Mouse (Mus musculus): Measurements from ENCODE around the gene Rnf41.

Gene Rnf41

DNA sequence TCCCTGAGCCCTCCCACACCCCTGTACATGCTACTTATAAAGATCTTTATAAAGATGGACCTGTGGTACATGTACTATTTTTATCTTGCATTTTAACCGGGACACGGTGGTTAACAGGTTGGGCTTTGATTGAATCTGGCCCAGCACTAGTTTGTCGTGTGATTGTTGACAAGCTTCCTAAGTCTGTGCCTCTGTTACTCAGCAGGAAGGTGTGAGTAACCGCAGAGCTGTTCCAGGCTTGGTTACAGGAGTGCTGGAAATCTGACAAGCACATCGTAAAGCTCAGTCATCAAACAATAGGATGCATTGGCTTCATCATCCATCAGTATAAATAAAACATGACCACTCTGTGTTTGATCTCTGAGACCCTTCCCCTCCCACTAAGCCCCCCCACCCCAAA, 11.0 kb downstream of the Rnf41 start:
- intact Hi-C loops (cut with DNase I): no loop called here

DNA sequence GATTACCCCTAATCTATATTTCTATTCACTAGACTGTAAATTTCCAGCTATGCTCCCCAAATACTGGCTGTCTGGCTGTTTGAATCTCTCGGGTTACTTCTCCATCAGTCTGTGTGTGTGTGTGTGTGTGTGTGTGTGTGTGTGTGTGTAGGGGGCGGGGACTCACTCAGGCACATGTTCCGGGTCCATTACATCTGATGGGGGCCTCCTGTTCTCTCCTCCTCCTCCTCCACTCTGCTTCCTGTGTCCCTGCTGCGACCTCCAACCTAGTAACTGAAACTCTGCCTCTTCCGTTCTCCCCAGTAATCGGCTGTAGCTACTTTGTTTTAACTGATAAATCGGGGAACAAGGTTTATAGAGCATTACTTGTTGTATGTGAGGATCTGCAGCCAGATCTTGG, 13.1 kb downstream of the Rnf41 start:
- intact Hi-C loops (cut with DNase I): no loop called here

DNA sequence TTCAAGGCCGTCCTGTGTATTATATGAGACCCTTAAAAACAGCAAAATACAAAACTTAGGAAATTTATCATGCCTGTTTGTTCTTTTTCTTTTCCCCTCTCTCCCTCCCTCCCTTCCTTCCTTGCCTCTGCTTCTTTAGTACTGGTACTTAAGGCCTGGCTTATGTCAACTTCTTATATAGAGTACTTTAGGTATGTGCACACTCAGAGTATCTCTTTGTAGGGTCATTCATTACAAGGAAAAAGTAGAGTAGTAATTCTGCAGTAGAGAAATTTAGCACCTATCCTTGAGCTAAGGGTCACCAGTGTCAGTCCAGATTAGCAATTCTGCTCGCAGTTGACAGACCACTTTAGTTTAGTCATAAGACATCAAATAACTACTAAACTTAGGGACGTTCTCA, 13.8 kb downstream of the Rnf41 start:
- intact Hi-C loops (cut with DNase I): no loop called here

DNA sequence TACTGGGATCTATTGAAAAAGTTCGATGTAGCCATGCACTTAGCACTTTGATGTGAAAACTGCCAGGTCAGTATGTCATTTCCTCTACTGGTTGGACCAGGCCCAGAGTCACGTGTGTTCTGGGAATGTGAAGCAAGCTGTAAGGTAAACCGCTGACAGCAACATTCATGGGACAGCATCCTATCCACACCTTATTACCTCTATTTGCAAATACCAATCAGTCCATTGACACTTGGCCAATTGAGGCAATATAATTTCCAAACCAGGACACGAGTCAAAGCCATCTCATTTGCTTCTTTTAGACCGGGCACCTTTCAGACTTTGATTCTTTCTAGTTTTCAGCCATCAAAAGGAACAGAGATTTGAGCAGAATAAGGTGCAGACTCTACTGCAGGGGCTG, 17.6 kb downstream of the Rnf41 start:
- intact Hi-C loops (cut with DNase I): no loop called here

DNA sequence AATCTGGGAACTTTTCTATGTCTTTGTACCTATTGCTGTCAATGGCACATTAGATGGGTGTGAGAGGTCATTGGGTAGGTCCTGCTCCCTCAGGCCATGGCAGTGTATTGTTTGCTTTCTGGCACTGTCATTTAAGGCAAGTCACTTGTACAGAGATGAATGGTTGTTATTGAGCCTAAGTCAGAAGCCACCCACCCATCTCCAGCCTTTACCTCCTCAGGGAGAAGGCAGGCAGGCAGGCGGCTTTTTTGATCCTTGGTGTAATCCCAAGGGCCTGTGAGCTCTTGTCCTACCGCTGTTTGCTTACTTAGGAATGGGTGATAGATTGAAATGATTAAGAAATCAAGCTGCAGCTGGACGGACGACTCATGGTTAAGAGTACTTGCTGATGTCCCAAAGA, 18.0 kb downstream of the Rnf41 start:
- intact Hi-C loops (cut with DNase I): no loop called here

DNA sequence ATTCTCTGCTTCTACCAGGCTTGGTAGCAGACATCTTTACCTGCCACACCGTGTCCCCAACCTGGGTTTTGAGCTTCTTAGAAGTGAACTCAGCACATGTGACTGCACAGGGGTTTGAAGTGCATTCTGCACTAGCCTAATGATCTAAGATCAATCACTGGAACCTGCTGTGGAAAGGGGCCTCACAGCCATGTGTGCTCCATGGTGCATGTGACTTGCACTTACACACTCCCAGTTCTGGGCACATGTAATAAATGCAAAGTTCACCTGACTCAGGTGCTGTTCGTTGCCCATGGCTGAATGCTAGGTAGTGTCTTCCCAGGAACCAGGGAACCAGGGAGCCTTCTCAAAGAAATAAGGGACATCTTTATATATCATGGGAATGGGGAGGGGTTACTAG, 22.0 kb downstream of the Rnf41 start:
- intact Hi-C loops (cut with DNase I): no loop called here

DNA sequence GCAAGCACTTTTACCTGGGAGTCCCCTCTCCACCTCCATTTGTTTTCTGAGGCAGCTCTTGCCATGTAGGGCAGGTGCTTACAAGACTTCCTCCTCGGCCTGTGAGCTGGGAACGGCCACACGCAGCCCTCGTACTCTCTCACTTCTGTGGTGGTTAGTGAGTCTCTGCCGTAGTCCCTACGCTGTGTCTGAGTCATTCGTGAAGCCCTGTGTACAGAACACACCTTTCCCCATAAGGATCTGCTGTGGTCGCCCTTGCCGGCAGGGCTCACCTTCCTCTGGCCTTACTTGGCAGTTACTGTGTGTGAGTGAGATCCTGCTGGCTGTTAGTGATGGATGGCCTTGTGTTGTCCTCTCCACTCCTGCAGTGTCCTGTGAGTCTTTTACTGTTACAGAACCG, 23.2 kb downstream of the Rnf41 start:
- intact Hi-C loops (cut with DNase I): no loop called here

DNA sequence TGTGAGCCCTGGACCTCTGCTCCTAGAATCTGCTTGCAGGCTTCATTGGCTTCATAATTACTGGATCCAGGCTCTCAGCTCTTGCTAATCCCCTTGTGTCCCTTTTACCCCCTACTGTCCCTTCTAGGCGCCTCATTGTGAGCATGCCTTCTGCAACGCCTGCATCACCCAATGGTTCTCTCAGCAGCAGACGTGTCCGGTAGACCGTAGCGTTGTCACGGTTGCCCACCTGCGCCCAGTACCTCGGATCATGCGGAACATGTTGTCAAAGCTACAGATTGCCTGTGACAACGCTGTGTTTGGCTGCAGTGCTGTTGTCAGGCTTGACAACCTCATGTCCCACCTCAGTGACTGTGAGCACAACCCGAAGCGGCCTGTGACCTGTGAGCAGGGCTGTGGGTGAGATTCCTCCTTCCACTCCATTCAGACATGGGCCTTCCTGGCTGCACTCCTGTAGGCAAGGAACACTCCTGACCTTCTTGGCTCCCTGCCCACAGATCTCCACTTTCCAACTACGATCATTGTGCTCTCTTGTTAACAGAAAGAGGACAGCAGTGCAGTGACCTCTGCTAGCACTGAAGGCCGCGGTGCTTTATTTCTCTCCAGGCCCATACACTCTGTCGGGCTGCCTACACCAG, 23.8 kb downstream of the Rnf41 start:
- intact Hi-C loops (cut with DNase I): no loop called here

DNA sequence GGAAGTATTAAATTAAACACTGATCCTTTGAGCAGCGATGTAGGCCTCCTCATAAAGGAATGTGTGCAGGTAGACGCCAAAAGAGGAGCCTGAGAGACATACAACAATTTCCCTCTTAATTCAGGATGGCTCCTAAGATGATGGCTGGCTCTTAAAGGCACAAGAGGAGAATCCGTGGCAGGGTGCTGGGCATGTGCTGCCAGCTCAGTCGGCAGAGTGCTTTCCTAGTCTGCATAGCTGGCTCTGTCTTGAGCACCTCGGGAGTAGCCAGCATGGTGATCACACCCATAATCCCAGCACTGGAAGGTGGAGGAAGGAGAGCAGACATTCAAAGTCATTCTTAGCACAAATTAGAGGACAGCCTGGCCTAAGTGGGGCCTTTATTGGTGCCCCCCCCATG, 24.4 kb downstream of the Rnf41 start:
- intact Hi-C loops (cut with DNase I): no loop called here

DNA sequence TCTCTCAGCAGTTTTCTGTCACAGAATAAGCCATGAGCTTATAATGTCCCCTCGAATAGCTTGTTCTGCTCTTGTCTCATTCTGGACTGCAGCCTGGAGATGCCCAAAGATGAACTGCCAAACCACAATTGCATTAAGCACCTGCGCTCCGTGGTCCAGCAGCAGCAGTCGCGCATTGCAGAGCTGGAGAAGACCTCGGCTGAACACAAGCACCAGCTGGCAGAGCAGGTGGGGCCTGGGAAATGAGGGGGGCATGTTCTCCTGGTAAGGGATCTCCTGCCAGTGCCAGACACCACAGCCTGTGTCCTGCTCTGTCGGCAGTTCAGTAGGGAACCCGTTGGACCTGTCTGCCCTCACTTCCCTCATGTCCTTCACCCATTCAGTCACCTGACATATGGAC, 24.9 kb downstream of the Rnf41 start:
- intact Hi-C loops (cut with DNase I): no loop called here

DNA sequence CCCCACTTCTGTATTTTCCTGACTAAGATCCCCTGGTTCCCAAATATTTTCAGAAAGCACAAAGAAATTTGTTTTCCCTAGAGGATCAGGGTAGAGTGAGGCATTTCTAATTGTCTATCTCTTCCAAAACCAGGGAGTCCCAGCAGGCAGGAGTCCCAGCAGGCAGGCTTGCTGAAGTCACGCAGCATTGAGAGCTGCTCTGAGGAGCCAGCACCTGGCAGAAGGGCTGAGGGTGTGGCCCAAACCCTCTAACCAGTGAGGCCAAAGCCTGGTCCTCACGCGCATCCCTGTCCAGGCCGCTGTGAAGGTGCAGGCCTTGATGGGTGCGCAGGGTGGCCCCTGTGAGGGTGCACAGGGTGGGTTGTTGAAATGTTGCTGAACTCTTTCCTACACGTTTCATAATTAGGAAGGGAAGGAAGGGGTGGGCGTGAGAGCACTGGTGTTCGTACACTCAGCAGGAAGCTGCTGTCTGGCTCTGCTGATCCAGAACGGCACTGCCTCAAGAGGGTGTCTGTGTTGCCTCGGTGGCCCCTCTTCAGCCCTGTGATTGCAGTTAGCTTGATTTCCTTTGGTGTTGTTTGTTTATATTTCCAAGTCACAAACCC, 27.3 kb downstream of the Rnf41 start:
- intact Hi-C loops (cut with DNase I): no loop called here

DNA sequence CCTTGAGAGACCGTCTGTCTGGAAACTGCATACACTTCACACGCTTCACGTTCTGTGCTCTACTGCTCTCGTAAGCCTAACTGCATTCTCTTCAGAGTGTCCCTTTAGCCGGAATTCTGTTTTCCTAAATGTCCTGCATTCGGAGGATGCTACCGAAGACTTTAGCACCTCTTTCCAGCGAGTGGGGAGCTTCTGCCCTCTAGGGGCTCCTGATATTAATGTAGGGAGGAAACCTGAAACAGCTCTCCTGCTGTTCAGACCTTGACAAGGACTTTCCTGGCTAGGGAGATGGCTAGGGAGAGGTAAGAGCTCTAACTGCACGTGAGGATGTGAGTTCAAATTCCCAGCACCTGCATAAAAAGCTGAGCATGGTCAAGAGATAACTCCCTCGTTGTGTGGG, 28.9 kb downstream of the Rnf41 start:
- intact Hi-C loops (cut with DNase I): loop anchor here (5.0 kb wide), 2 partner anchors 33 to 63 kb away; partner anchors contain the start of gene Ankrd52

DNA sequence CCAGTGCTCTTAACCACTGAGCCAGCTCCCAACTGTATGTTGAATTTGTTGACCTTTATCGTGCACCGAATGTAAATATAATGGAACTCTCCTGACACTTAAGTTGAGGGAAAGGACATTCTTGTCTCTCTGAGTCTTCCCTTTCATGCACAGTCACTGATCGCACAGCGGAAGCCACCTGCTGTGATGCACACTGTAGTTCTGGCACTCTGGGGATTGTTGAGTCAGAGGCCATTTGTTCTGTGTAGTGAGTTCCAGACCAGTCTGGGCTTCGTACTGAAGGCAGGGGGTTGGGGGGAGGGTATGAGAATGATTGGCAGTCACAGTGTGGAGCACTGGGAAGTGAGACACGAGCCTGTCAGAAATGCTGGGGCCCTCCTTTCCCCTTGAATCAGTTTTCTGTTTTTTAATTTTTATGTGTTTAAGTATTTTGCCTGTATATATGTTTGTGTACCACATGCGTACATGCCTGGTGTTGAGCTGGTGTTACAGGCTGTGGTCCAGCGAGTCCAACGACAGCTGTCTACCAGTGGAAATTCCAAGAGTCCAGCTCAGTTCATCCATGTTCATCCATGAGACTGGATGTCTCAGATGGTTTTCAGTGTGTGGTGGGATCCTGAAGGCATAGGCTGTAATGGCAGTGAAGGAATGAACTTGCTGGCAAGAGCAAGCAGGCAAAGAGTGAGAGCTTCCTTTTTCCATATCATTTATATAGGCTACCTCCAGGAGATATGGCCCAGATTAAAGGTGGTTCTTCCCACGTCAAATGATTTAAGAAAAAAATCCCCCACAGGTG, 30.1 kb downstream of the Rnf41 start:
- intact Hi-C loops (cut with DNase I): loop anchor here (5.0 kb wide), 2 partner anchors 34 to 64 kb away; partner anchors contain the start of gene Ankrd52

DNA sequence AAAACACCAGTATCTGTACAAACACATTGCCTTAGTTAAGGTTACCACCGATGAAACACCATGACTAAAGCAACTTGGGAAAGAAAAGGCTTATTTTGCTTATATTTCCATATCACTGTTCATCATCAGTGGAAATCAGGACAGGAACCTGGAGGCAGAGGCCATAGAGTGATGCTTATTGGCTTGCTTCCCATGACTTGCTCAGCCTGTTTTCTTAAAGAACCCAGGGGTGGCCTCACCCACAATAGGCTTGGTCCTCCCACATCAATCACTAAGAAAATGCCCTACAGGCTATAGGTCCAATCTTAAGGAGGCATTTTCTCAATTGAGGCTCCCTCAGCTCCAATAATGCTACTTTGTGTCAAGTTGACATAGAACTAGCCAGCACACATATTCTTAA, 31.3 kb downstream of the Rnf41 start:
- intact Hi-C loops (cut with DNase I): loop anchor here (5.0 kb wide), 2 partner anchors 35 to 65 kb away; partner anchors contain the start of gene Ankrd52

DNA sequence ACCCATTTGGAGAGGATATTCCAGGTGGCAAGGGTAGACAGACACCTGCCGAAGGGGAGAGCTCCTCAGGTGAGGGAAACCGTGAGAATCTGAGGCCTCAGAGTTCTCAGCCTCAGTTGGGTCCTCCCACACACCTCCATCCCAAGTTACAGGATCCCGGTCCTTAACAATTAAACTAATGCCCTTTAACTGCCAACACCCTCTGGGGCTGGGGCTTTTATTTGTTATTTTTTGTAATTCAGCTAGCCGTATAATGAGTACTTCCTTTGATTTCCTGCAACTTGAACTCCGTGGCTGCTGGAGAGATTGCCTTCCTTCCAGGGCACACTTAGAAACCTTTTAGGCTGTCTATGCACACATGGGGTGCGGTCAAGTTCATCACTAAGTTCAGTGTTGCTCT, 32.9 kb downstream of the Rnf41 start:
- intact Hi-C loops (cut with DNase I): loop anchor here (5.0 kb wide), 2 partner anchors 37 to 67 kb away; partner anchors contain the start of gene Ankrd52

DNA sequence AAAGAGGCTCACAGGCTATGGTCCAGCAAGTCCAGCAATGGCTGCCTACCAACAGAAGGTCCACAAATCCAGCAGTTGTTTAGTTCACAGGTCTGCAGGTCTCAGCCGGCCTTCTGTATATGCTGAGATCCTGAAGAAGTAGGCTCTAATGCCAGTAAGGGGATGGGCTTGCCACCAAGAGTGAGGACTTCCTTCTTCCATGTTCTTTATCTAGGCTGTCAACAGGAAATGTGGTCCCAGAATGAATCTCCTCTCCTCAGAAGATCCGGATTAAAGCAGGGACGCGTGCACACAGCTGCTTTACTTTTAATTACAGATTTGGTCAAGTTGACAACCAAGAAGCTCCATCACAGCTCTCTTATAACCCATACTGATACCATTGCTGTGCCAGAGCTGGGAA, 34.0 kb downstream of the Rnf41 start:
- intact Hi-C loops (cut with DNase I): no loop called here

DNA sequence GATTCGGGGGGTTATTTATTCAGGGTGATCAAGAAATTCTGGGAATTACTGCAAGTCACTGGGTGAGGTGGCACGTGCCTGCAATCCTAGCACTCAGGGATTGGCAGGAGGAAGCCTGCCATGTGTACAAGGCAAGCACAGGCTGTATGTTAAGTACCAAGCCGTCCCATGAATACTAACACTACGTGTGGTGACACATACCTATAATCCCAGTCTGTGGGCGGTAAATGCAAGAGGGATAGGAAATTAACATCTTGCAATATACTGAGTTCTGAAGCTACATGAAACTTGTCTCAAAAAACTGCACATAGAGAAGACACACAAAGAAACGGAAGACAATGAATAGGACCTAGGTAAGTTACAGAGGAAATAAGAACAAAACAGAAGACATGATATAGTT, 39.6 kb downstream of the Rnf41 start:
- intact Hi-C loops (cut with DNase I): loop anchor here (5.0 kb wide), 1 partner anchor 39 kb away; the partner anchor contains the start of genes Nabp2 and Rnf41

DNA sequence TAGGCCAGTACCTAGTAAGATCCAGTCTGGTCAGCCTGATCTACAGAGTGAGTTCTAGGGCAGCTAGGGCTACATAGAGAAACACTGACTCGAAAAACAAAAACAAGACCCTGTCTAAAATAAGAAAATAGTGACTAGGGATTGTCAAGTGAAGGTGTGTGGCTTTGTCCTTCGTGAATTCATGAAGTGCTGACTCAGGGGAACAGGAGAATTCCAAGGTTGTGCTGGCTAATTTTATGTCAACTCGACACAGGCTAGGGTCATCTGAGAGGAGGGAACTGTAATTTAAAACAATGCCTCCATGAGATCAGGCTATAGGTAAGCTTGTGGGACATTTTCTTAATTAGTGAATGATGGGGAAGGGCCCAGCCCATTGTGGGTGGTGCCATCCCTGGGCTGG, 43.0 kb downstream of the Rnf41 start:
- intact Hi-C loops (cut with DNase I): loop anchor here (5.0 kb wide), 1 partner anchor 42 kb away; the partner anchor contains the start of genes Nabp2 and Rnf41

DNA sequence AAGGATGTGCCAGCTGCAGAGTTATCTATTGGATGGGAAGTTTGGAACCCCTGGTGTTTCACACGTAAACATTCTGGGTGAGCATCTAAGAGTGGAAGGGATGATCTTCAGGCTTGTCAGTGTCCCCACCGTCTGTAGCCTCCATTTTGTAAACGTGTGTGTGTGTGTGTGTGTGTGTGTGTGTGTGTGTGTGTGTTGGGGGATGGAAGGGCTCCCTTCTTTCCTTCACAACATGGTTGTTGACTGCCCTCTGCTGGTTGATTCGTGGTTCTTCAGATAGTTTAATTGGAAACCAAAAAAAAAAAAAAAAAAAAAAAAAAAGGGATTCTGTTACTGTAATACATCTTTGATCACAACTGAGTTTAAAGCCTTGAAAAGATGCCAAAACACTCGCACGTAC, 43.8 kb downstream of the Rnf41 start:
- intact Hi-C loops (cut with DNase I): loop anchor here (5.0 kb wide), 2 partner anchors 37 to 118 kb away; partner anchors contain the start of genes Cs and Myl6

DNA sequence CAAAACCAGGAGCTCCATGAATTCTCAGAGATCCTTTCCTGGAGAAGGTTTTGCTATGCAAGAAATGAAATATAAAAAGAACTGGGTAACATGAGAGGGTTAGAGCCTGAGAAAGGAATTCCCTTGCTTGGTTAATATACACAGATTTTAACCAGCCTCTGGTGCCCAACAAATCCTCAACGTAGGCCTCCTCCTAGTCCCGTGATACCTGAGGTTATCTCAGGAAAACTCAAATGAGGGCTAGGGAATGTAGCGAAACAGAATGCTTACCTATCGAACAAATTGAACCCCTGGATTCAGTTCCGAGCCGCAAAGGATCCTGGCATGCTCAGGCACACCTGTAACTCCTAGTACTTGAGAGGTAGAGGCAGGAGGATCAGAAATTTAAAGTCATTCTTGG, 46.2 kb downstream of the Rnf41 start:
- intact Hi-C loops (cut with DNase I): loop anchor here (2.0 to 5.0 kb wide), 3 partner anchors 35 to 120 kb away; partner anchors contain the start of genes Cs and Myl6

DNA sequence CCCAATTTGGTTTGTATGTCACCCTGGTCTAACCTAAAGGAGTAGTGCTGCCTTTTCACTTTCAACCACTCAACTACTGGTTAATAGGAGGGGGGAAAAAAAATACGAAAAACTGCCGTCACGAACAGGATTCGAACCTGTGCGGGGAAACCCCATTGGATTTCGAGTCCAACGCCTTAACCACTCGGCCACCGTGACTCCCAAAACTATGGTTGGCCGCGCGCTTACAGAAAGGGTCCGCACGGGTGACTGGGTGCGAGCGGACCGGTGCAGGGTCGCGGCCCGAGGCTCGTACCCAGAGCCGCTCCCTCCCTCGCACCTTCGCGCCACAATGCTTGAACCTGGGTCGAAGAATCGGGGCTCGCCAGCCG, 46.9 kb downstream of the Rnf41 start:
- intact Hi-C loops (cut with DNase I): loop anchor here (2.0 to 5.0 kb wide), 3 partner anchors 34 to 121 kb away; partner anchors contain the start of genes Cs and Myl6

Measured in adrenal gland (tissue).